9 mouse cellular contexts compared by ENCODE assay signal in the genomic region with DNA sequence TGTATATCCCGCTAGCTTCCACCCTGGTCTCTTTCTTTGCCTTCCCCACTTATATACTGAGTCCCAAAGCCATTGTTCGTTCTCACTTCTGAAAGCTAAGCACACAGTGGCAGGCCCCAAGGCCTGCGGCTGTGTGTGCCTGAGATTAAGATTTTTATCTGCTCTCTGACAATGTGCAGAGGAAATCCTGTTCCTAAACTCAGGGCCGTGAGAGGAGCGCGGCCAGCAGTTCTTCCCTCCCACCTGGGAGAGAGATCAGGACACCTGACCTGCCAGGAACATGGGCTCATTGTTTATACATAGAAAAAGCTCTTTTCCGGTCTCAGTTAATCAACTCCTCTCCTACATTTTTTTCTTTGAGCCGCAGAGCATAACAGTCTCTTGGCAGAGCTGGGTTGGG. TPM values are rescaled to one million over a fixed set of nuclear protein-coding genes. Genes with fewer than 3 reads are reported as not detected.
DNase-seq lines count a peak whose midpoint lies in the region; ATAC-seq lines count a peak whose summit lies in the region.
"Had no signal": no experiment of that assay in that cellular context is flagged by ENCODE, and none has a peak within 500 bp of the region (broad histone marks: within the 10 kb centered on the region; RNA-seq: fewer than 3 reads in every experiment).

No protein-coding gene starts in this region.

- DNase-seq in midbrain, embryonic 11.5 days (ENCODE audit: low spot score, missing footprints) = peak; percentile 83
- peak; percentile 47 to 49 for DNase-seq in heart, postnatal 14 days
- no peak for DNase-seq in liver, embryonic 13.5 days
- peak; percentile 69 for DNase-seq in thymus, postnatal 25 days
- no peak for DNase-seq in cerebellum, postnatal 4 days (ENCODE audit: low spot score in 2 of 2)
- no peak for DNase-seq in embryo, embryonic 9.5 days (ENCODE audit: extremely low spot score)

- H3K9me3 ChIP-seq in midbrain, embryonic 11.5 days (ENCODE audit: control insufficient read depth, low read length) = no peaks in the 10 kb centered on the region
- H3K9me3 ChIP-seq in midbrain, embryonic 16.5 days (replicated peaks; ENCODE audit: control insufficient read depth, low read length, poor library complexity, severe bottlenecking) = no peaks in the 10 kb centered on the region
- H3K9me3 ChIP-seq in liver, embryonic 13.5 days (replicated peaks) = no peaks in the 10 kb centered on the region
- no peaks in the 10 kb centered on the region for H3K9me3 ChIP-seq in neural tube, embryonic 15.5 days (replicated peaks)

- no peak overlapping the region for H3K4me3 ChIP-seq in midbrain, embryonic 11.5 days (ENCODE audit: low read depth, low read length)
- no peak overlapping the region for H3K4me3 ChIP-seq in midbrain, embryonic 16.5 days (ENCODE audit: low read depth, low read length)
- no peak overlapping the region for H3K4me3 ChIP-seq in liver, embryonic 13.5 days (replicated peaks)
- H3K4me3 ChIP-seq in neural tube, embryonic 15.5 days (replicated peaks) = no peak overlapping the region

- H3K27me3 ChIP-seq in midbrain, embryonic 11.5 days (ENCODE audit: control insufficient read depth, insufficient read depth, low read length) = no peaks in the 10 kb centered on the region
- peaks cover 3% of the 10 kb centered on the region; the same call in 1 of the 2 replicates for H3K27me3 ChIP-seq in midbrain, embryonic 16.5 days (ENCODE audit: control insufficient read depth, insufficient read depth, low read depth, low read length)
- peaks cover 20% of the 10 kb centered on the region for H3K27me3 ChIP-seq in liver, embryonic 13.5 days
- no peaks in the 10 kb centered on the region for H3K27me3 ChIP-seq in neural tube, embryonic 15.5 days (replicated peaks)

- H3K36me3 ChIP-seq in midbrain, embryonic 11.5 days (ENCODE audit: control insufficient read depth, insufficient read depth, low read length) = no peaks in the 10 kb centered on the region
- H3K36me3 ChIP-seq in midbrain, embryonic 16.5 days (ENCODE audit: control insufficient read depth, insufficient read depth, low read length) = no peaks in the 10 kb centered on the region
- no peaks in the 10 kb centered on the region for H3K36me3 ChIP-seq in liver, embryonic 13.5 days
- no peaks in the 10 kb centered on the region for H3K36me3 ChIP-seq in neural tube, embryonic 15.5 days

- 56% methylated on average over 8 of the region's 8 CpGs for WGBS in midbrain, embryonic 11.5 days
- 37% methylated on average over 8 of the region's 8 CpGs for WGBS in midbrain, embryonic 16.5 days
- 4% methylated on average over 8 of the region's 8 CpGs for WGBS in liver, embryonic 13.5 days (ENCODE audit: insufficient replicate concordance)
- 77% methylated on average over 8 of the region's 8 CpGs for WGBS in neural tube, embryonic 15.5 days

- H3K4me1 ChIP-seq in midbrain, embryonic 11.5 days (ENCODE audit: control insufficient read depth, insufficient read depth, low read length) = no peaks in the 10 kb centered on the region; the same call in 1 of the 2 replicates
- H3K4me1 ChIP-seq in midbrain, embryonic 16.5 days (ENCODE audit: control insufficient read depth, insufficient read depth, low read length) = no peaks in the 10 kb centered on the region
- H3K4me1 ChIP-seq in liver, embryonic 13.5 days (replicated peaks) = peaks cover 75% of the 10 kb centered on the region
- H3K4me1 ChIP-seq in neural tube, embryonic 15.5 days = no peaks in the 10 kb centered on the region; the same call in 1 of the 2 replicates

- no peak for ATAC-seq in midbrain, embryonic 11.5 days (ENCODE audit: low FRiP score)
- ATAC-seq in midbrain, embryonic 16.5 days = no peak
- ATAC-seq in liver, embryonic 13.5 days (ENCODE audit: low read depth) = 0 out of 2 replicates have a peak, but pooled peaks have one; percentile 41
- ATAC-seq in neural tube, embryonic 15.5 days (ENCODE audit: low FRiP score) = no peak
- ATAC-seq: hindbrain, embryonic 16.5 days had no signal

- H3K27ac ChIP-seq in midbrain, embryonic 11.5 days (ENCODE audit: low read depth, low read length) = no peak overlapping the region
- H3K27ac ChIP-seq in midbrain, embryonic 16.5 days (ENCODE audit: low read length) = no peak overlapping the region
- no peak overlapping the region for H3K27ac ChIP-seq in liver, embryonic 13.5 days
- H3K27ac ChIP-seq in neural tube, embryonic 15.5 days (replicated peaks) = no peak overlapping the region

- H3K9ac ChIP-seq in midbrain, embryonic 11.5 days (ENCODE audit: low read length) = no peak overlapping the region
- H3K9ac ChIP-seq in midbrain, embryonic 16.5 days (ENCODE audit: low read depth, low read length) = no peak overlapping the region
- H3K9ac ChIP-seq in liver, embryonic 13.5 days = no peak overlapping the region
- no peak overlapping the region for H3K9ac ChIP-seq in neural tube, embryonic 15.5 days (replicated peaks)

- intact Hi-C loops in heart, postnatal 14 days (cut with DNase I) = no loop called here

- no peak overlapping the region for H3K4me2 ChIP-seq in midbrain, embryonic 11.5 days
- H3K4me2 ChIP-seq in midbrain, embryonic 16.5 days (ENCODE audit: low read length) = no peak overlapping the region
- H3K4me2 ChIP-seq in liver, embryonic 13.5 days = no peak overlapping the region
- no peak overlapping the region for H3K4me2 ChIP-seq in neural tube, embryonic 15.5 days

RNA-seq across cellular contexts. Expression of gene Fli1, which starts 36.5 kb away (rescaled TPM):
- 12.6 and 12.8 TPM in 2 replicates for polyA plus RNA-seq in midbrain, embryonic 11.5 days (2014; fragmentation: Nextera tagmentation; extraction: Ambion mirVana)
- 6.0 and 7.2 TPM in 2 replicates for polyA plus RNA-seq in midbrain, embryonic 16.5 days (2015; fragmentation: Nextera tagmentation; extraction: Ambion mirVana)
- total RNA-seq in heart, postnatal 14 days (2021) = 10 to 100 TPM; 37.0 to 41.0 TPM
- 9.1 and 13.2 TPM in 2 replicates for polyA plus RNA-seq in liver, embryonic 13.5 days (2015; fragmentation: Nextera tagmentation; extraction: Ambion mirVana)
- polyA plus RNA-seq in neural tube, embryonic 15.5 days (2015; fragmentation: Nextera tagmentation; extraction: Ambion mirVana) = 7.9 and 12.5 TPM in 2 replicates

Comparison
In these comparisons a context has a peak if more than half of its experiments do, and no peak if none do; other contexts are left out.
1. DNase-seq: peak in midbrain, embryonic 11.5 days (single experiment), heart, postnatal 14 days (2 of 2) and thymus, postnatal 25 days (single experiment); none in liver, embryonic 13.5 days (single experiment), cerebellum, postnatal 4 days (0 of 2) and embryo, embryonic 9.5 days (single experiment).